Comparison of ENCODE assay signal across 7 mouse cellular contexts in the genomic region with DNA sequence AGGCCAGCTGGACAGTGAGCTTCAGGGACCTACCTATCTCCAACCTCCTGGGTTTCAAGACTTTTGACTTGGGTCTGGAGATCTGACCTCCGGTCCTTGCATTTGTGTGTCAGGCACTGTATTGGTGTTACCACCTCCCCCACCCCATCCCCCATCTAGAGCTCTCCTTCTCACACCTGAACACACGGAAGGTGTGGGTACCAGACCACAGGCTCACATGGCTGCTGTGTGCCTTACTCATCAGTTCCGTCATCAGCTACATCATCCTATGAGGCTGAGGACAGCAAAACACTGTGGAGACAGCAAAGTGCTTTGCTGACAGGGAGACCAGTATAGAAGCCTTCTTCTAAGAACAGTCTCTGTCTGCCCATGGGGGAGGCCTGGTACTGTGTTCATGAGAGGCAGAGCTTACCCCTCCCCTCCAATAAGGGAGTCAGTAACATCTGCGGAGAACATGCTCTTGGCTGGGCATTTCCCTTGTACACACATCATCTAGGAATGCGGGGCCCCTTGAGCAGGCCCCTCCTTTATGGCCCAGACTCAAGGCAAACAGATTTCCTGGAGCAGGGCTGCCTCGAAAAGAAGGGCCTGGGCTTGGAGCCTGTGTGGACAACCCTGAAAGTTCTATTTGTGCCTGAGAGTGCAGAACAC. TPM values are rescaled to one million over a fixed set of nuclear protein-coding genes. Genes with fewer than 3 reads are reported as not detected.
DNase-seq lines count a peak whose midpoint lies in the region; ATAC-seq lines count a peak whose summit lies in the region.

No protein-coding gene starts in this region.

- peak; percentile 56 for DNase-seq in adrenal gland, postnatal 14 days
- peak; percentile 60 for DNase-seq in heart, postnatal 36 days
- peak; percentile 72 to 79 for DNase-seq in urinary bladder, postnatal 4 days (ENCODE audit: low spot score in 2 of 2)
- no peak for DNase-seq in cerebellum, postnatal 4 days (ENCODE audit: low spot score in 2 of 2)
- no peak for DNase-seq in cerebellum, adult 9-11 months

- 38% methylated on average over 6 of the region's 6 CpGs for WGBS in embryonic facial prominence, embryonic 15.5 days
- 54% methylated on average over 6 of the region's 6 CpGs for WGBS in liver, embryonic 12.5 days (ENCODE audit: insufficient replicate concordance)

- no peaks in the 10 kb centered on the region for H3K36me3 ChIP-seq in embryonic facial prominence, embryonic 15.5 days
- H3K36me3 ChIP-seq in liver, embryonic 12.5 days, result no peaks in the 10 kb centered on the region

- H3K27me3 ChIP-seq in embryonic facial prominence, embryonic 15.5 days, result no peaks in the 10 kb centered on the region
- H3K27me3 ChIP-seq in liver, embryonic 12.5 days (replicated peaks), result no peaks in the 10 kb centered on the region

- H3K27ac ChIP-seq in embryonic facial prominence, embryonic 15.5 days (replicated peaks), result peak overlapping the region; percentile 90
- peak overlapping the region; percentile 21 for H3K27ac ChIP-seq in liver, embryonic 12.5 days

- peak; percentile 96 for ATAC-seq in embryonic facial prominence, embryonic 15.5 days (ENCODE audit: insufficient number of reproducible peaks, low FRiP score, low TSS enrichment, low read depth)
- ATAC-seq in liver, embryonic 12.5 days, result no peak

- H3K9me3 ChIP-seq in embryonic facial prominence, embryonic 15.5 days (replicated peaks), result no peaks in the 10 kb centered on the region
- no peaks in the 10 kb centered on the region for H3K9me3 ChIP-seq in liver, embryonic 12.5 days (replicated peaks)

- no peak overlapping the region for H3K4me3 ChIP-seq in embryonic facial prominence, embryonic 15.5 days (replicated peaks)
- no peak overlapping the region for H3K4me3 ChIP-seq in liver, embryonic 12.5 days

- H3K9ac ChIP-seq in embryonic facial prominence, embryonic 15.5 days, result no peak overlapping the region
- H3K9ac ChIP-seq in liver, embryonic 12.5 days, result no peak overlapping the region

- H3K4me1 ChIP-seq in embryonic facial prominence, embryonic 15.5 days, result peaks cover 23% of the 10 kb centered on the region
- no peaks in the 10 kb centered on the region for H3K4me1 ChIP-seq in liver, embryonic 12.5 days

- H3K4me2 ChIP-seq in embryonic facial prominence, embryonic 15.5 days (replicated peaks), result no peak overlapping the region; the same call in 1 of the 2 replicates
- no peak overlapping the region for H3K4me2 ChIP-seq in liver, embryonic 12.5 days

- intact Hi-C loops in heart, postnatal 36 days (cut with DNase I), result no loop called here

RNA-seq across cellular contexts. Expression of a gene that starts 19.6 kb away (rescaled TPM):
- 17.3 and 17.4 TPM in 2 replicates for total RNA-seq in adrenal gland, postnatal 14 days (2021)
- polyA plus RNA-seq in embryonic facial prominence, embryonic 15.5 days (2015; fragmentation: Nextera tagmentation; extraction: Ambion mirVana), result 74.5 and 75.1 TPM in 2 replicates
- 1 to 10 TPM; 4.7 to 7.0 TPM for total RNA-seq in heart, postnatal 36 days (2021)
- 9.6 and 10.0 TPM in 2 replicates for polyA plus RNA-seq in liver, embryonic 12.5 days (2016; fragmentation: Nextera tagmentation; extraction: Ambion mirVana)

Comparison
In these comparisons a context has a peak if more than half of its experiments do, and no peak if none do; other contexts are left out.
1. DNase-seq: peak in adrenal gland, postnatal 14 days (single experiment), heart, postnatal 36 days (2 of 2) and urinary bladder, postnatal 4 days (2 of 2); none in cerebellum, postnatal 4 days (0 of 2) and cerebellum, adult 9-11 months (single experiment).